Mouse (Mus musculus) stomach, embryonic 15.5 days (tissue): ENCODE results near the gene Gpsm2. TPM values are rescaled to one million over a fixed set of nuclear protein-coding genes. Genes with fewer than 3 reads are reported as not detected.

Experiments used
- ATAC-seq: fragments of 200-750 bp; cut with Nextera tagmentation; 2 replicates; pipeline ENCODE4 v1.8.0; 2017; ENCODE audit warnings: low read depth, moderate number of reproducible peaks, moderate TSS enrichment; ENCODE audit not compliant: insufficient read depth, low FRiP score
- H3K27ac ChIP-seq: fragments of 300-500 bp; sonication (generic); 2 replicates; pipeline ENCODE4 v1.5.1; 2015; ENCODE audit warnings: mild to moderate bottlenecking, inconsistent platforms
- H3K27me3 ChIP-seq: fragments of 300-500 bp; sonication (generic); replicated peaks from 2 replicates; pipeline ENCODE4 v1.6.1; 2015; ENCODE audit warnings: inconsistent platforms
- H3K36me3 ChIP-seq: fragments of 300-500 bp; sonication (generic); 2 replicates; pipeline ENCODE4 v1.6.1; 2015; ENCODE audit warnings: inconsistent platforms
- H3K4me1 ChIP-seq: fragments of 300-500 bp; sonication (generic); 2 replicates; pipeline ENCODE4 v1.6.1; 2015; ENCODE audit warnings: inconsistent platforms
- H3K4me2 ChIP-seq: fragments of 300-500 bp; sonication (generic); 2 replicates; pipeline ENCODE4 v1.6.1; 2015; ENCODE audit warnings: mild to moderate bottlenecking, inconsistent platforms
- H3K4me3 ChIP-seq: fragments of 300-500 bp; sonication (generic); replicated peaks from 2 replicates; pipeline ENCODE4 v1.5.1; 2015; ENCODE audit warnings: inconsistent platforms
- H3K9ac ChIP-seq: fragments of 300-500 bp; sonication (generic); 2 replicates; pipeline ENCODE4 v1.6.1; 2015; ENCODE audit warnings: inconsistent platforms
- H3K9me3 ChIP-seq: fragments of 300-500 bp; sonication (generic); 2 replicates; pipeline ENCODE4 v1.6.1; 2016; ENCODE audit warnings: inconsistent platforms
- WGBS: fragments of 180-500 bp; shearing (Covaris S2); methylation state at CpG from one replicate; pipeline ENCODE4 v1.1.7; 2015; 5-methylcytosine and 5-hydroxymethylcytosine counted together
- polyA plus RNA-seq: library from polyadenylated mRNA; unstranded; fragments of >200 nt; fragmentation: Nextera tagmentation; extraction: Ambion mirVana; gene quantifications from 2 replicates; pipeline ENCODE4 v1.2.1, GENCODE M21; 2015

Gpsm2 gene
- polyA plus RNA-seq, 1 experiment from 2014 or later: 46.2 TPM

- H3K36me3 ChIP-seq: no peaks in the 10 kb centered on the region
- no peak overlapping the region for H3K4me2 ChIP-seq
- no peak overlapping the region for H3K4me3 ChIP-seq
- WGBS: 74% methylated on average over 1 of the region's 1 CpGs
- 0 out of 2 replicates have a peak, but pooled peaks cover 9% of the 10 kb centered on the region for H3K4me1 ChIP-seq
- no peak overlapping the region for H3K9ac ChIP-seq
- H3K27me3 ChIP-seq: no peaks in the 10 kb centered on the region
- ATAC-seq: no peak
- H3K27ac ChIP-seq: no peak overlapping the region
- no peaks in the 10 kb centered on the region for H3K9me3 ChIP-seq
These were observed 34.0 kb upstream of the Gpsm2 start for GRCm38 (mm10) chr3:108756131-108756530.

- no peak overlapping the region for H3K4me3 ChIP-seq
- no peak overlapping the region for H3K27ac ChIP-seq
- 0 out of 2 replicates have a peak, but pooled peaks have one; percentile 16 for ATAC-seq
- H3K9ac ChIP-seq: no peak overlapping the region
- no peak overlapping the region for H3K4me2 ChIP-seq
- no peaks in the 10 kb centered on the region for H3K27me3 ChIP-seq
- WGBS: 72% methylated on average over 2 of the region's 2 CpGs
- no peaks in the 10 kb centered on the region for H3K36me3 ChIP-seq
- H3K9me3 ChIP-seq: no peaks in the 10 kb centered on the region
- H3K4me1 ChIP-seq: 0 out of 2 replicates have a peak, but pooled peaks cover 9% of the 10 kb centered on the region
These were observed 33.4 kb upstream of the Gpsm2 start for GRCm38 (mm10) chr3:108755542-108755941.

DNA sequence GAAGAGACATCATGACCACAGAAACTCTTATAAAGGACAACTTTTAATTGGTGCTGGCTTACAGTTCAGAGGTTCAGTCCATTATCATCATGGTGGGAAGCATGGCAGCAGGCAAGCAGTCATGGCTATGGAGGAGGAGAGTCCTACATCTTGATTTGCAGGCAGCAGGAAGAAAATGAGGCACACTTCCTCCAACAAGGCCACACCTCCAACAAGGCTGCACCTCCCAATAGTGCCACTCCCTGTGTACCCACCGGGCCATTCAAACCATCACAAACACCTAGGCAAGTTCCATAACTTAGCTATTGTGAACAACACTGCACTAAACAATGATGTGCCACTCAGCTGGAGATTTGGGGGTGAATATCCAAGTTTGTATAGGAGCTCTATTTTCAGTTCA, 32.4 kb upstream of the Gpsm2 start:
- WGBS: 77% methylated on average over 1 of the region's 1 CpGs
- 0 out of 2 replicates have a peak, but pooled peaks cover 3% of the 10 kb centered on the region for H3K4me1 ChIP-seq
- H3K27ac ChIP-seq: no peak overlapping the region
- no peaks in the 10 kb centered on the region for H3K9me3 ChIP-seq
- no peak for ATAC-seq
- H3K27me3 ChIP-seq: no peaks in the 10 kb centered on the region
- no peak overlapping the region for H3K4me2 ChIP-seq
- no peak overlapping the region for H3K4me3 ChIP-seq
- H3K9ac ChIP-seq: no peak overlapping the region
- no peaks in the 10 kb centered on the region for H3K36me3 ChIP-seq

DNA sequence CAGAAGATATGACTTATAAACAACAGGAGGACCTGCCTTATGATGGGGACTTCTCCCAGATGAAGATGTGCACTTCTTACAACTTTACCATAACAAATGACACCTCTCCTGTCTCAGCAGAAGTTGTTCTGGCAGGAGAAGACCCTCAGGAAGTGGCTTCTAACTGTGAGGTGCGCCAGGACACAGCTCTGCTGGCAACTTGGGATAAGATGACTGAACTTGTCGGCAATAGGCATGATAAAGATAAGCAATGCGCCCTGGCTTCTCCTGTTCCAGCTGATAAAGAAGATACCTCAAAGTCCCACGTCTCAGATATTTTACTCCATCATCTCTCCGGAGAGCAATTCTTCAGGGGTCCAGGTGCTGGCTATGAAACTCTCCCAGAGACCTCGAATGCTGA, 29.6 kb upstream of the Gpsm2 start:
- H3K4me3 ChIP-seq: no peak overlapping the region
- no peaks in the 10 kb centered on the region for H3K9me3 ChIP-seq
- no peaks in the 10 kb centered on the region for H3K4me1 ChIP-seq
- H3K4me2 ChIP-seq: no peak overlapping the region
- H3K36me3 ChIP-seq: no peaks in the 10 kb centered on the region
- no peak overlapping the region for H3K27ac ChIP-seq
- no peak overlapping the region for H3K9ac ChIP-seq
- 73% methylated on average over 6 of the region's 6 CpGs for WGBS
- no peaks in the 10 kb centered on the region for H3K27me3 ChIP-seq
- peak; percentile 60; the same call in 1 of the 2 replicates for ATAC-seq

GRCm38 (mm10) chr3:108751061-108751460, 29.0 kb upstream of the Gpsm2 start:
- H3K4me3 ChIP-seq: no peak overlapping the region
- 0 out of 2 replicates have a peak, but pooled peaks cover 2% of the 10 kb centered on the region for H3K4me1 ChIP-seq
- H3K27ac ChIP-seq: no peak overlapping the region
- 46% methylated on average over 6 of the region's 6 CpGs for WGBS
- ATAC-seq: peak; percentile 72; the same call in 1 of the 2 replicates
- no peak overlapping the region for H3K9ac ChIP-seq
- no peaks in the 10 kb centered on the region for H3K36me3 ChIP-seq
- H3K9me3 ChIP-seq: no peaks in the 10 kb centered on the region
- H3K27me3 ChIP-seq: no peaks in the 10 kb centered on the region
- no peak overlapping the region; the same call in 1 of the 2 replicates for H3K4me2 ChIP-seq

DNA sequence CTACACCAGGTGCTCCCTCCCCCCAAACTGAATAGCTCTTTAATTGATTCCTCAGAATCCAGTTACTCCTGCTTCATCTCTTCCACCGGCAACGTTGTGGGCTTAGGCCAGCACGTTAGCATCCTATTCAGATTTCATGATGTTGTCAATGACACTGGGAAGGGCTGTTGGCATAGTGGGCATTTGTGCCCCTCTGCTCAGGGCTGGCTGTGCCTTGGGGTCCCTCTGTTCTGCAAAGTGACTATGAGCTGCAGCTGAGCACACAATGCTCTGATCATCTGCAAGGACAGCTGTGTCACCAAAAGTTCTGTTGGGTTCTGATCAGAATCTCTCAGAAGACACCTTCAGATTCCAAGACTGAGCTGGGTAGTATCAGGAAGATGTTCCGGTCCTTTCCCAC, 22.0 kb upstream of the Gpsm2 start:
- 86% methylated on average over 4 of the region's 4 CpGs for WGBS

DNA sequence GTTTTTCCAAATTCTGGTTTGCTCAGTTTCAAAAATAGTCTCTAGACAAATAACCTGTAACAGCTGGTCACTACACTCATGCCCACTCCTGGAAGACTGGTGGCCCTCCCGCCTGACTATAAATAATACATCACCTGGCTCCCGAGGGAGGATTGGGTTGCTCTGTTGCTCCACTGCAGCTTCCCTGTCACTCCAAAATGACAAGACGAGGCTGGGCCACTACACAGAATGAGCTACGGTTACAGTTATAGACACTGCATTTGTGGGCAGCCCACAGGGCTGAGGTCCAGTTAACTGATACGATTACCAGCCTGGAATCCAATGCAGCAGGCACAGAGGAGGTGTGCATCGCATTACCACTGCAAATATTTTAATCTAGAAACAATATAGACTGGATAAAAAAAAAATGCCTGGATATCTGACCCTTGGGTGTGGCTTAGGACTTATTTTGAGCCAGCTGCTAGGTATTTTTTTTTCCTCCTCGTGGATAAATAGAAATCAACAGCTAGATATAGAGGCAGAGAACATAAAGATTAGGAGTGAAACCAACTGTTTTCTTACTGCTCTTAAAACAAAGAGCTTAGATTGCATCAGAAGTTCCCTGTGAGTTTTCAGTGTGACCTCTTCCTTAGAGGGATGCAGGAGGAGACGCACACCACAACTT, 17.1 kb upstream of the Gpsm2 start, which contains the start of gene Aknad1:
TSS of gene Aknad1 (plus strand) at position 614 of the 664 bp plus-strand sequence.
- 60% methylated on average over 8 of the region's 8 CpGs for WGBS
- Histone ChIP-seq H3K9me3 (no peaks in the 10 kb centered on the region), H3K36me3 (no peaks in the 10 kb centered on the region), H3K27me3 (no peaks in the 10 kb centered on the region), H3K9ac (no peak within 1 kb of the TSS), H3K4me1 (no peaks in the 10 kb centered on the region), H3K4me3 (no peak within 1 kb of the TSS), H3K4me2 (no peak within 1 kb of the TSS), H3K27ac (no peak within 1 kb of the TSS)
- ATAC-seq: no peak

More for the DNA sequence above, 22.0 kb upstream of the Gpsm2 start:
- Histone ChIP-seq H3K4me2 (no peak overlapping the region), H3K9me3 (no peaks in the 10 kb centered on the region), H3K27me3 (no peaks in the 10 kb centered on the region), H3K9ac (no peak overlapping the region), H3K27ac (no peak overlapping the region), H3K4me1 (0 out of 2 replicates have a peak, but pooled peaks cover 9% of the 10 kb centered on the region), H3K4me3 (no peak overlapping the region), H3K36me3 (no peaks in the 10 kb centered on the region)
- no peak for ATAC-seq

DNA sequence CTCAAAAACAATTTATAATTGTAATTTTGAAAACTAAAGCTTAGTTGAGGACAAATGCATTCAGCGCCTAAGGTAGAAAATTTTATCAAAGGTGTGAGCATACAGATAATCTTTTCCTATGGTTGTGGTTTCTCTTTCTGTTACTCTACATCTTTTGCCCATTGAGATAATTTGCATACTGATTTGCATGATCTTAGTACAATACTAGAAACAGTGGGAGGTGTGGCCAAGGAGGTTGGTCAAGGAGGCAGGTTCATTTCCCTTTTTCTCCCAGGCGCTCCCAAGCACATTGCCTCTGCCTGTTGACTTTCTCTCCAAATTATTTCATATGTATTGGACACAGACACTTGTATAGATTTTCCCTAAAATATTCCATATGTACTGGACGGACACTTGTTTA, 15.7 kb upstream of the Gpsm2 start:
- Histone ChIP-seq H3K9me3 (no peaks in the 10 kb centered on the region), H3K4me1 (no peaks in the 10 kb centered on the region), H3K27ac (no peak overlapping the region), H3K4me2 (no peak overlapping the region), H3K27me3 (no peaks in the 10 kb centered on the region), H3K4me3 (no peak overlapping the region), H3K9ac (no peak overlapping the region), H3K36me3 (no peaks in the 10 kb centered on the region)
- WGBS: 83% methylated on average over 3 of the region's 3 CpGs
- ATAC-seq: no peak

- no peak overlapping the region for H3K4me3 ChIP-seq
- H3K9me3 ChIP-seq: no peaks in the 10 kb centered on the region
- H3K27me3 ChIP-seq: no peaks in the 10 kb centered on the region
- no peak overlapping the region for H3K27ac ChIP-seq
- no peaks in the 10 kb centered on the region for H3K36me3 ChIP-seq
- H3K4me2 ChIP-seq: 0 out of 2 replicates have a peak overlapping the region, but pooled peaks have one; percentile 11
- no peak overlapping the region for H3K9ac ChIP-seq
- 27% methylated on average over 12 of the region's 12 CpGs for WGBS
- ATAC-seq: peak; percentile 63; the same call in 1 of the 2 replicates
- no peaks in the 10 kb centered on the region for H3K4me1 ChIP-seq
These were observed 8.2 kb upstream of the Gpsm2 start for GRCm38 (mm10) chr3:108730316-108730715.

GRCm38 (mm10) chr3:108727776-108728175, 5.7 kb upstream of the Gpsm2 start:
- Histone ChIP-seq H3K4me2 (no peak overlapping the region), H3K4me3 (no peak overlapping the region), H3K4me1 (no peaks in the 10 kb centered on the region), H3K27ac (no peak overlapping the region), H3K9ac (no peak overlapping the region), H3K9me3 (no peaks in the 10 kb centered on the region), H3K27me3 (no peaks in the 10 kb centered on the region), H3K36me3 (no peaks in the 10 kb centered on the region)
- WGBS: 79% methylated on average over 3 of the region's 3 CpGs
- ATAC-seq: no peak

DNA sequence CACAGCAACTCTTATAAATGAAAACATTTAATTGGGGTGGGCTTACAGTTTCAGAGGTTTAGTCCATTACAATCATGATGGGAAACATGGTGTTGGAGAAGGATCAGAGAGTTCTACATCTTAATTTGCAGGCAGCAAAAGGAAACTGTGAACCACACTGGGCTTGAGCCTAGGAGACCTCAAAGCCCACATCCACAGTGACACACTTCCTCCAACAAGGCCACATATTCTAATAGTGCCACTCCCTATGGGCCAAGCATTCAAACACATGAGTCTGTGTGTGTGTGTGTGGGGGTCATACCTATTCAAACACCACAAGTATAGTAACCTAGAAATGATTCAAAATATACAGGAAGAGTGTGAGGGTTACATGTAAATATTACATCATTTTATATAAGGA, 5.2 kb upstream of the Gpsm2 start:
- no peak overlapping the region for H3K27ac ChIP-seq
- no peak overlapping the region for H3K9ac ChIP-seq
- no peak overlapping the region for H3K4me2 ChIP-seq
- no peak overlapping the region for H3K4me3 ChIP-seq
- no peaks in the 10 kb centered on the region for H3K27me3 ChIP-seq
- ATAC-seq: no peak
- no peaks in the 10 kb centered on the region for H3K36me3 ChIP-seq
- H3K9me3 ChIP-seq: no peaks in the 10 kb centered on the region
- H3K4me1 ChIP-seq: no peaks in the 10 kb centered on the region

- Histone ChIP-seq H3K27ac (no peak overlapping the region), H3K9ac (no peak overlapping the region), H3K4me1 (no peaks in the 10 kb centered on the region), H3K4me2 (no peak overlapping the region), H3K9me3 (no peaks in the 10 kb centered on the region), H3K36me3 (no peaks in the 10 kb centered on the region), H3K4me3 (no peak overlapping the region), H3K27me3 (no peaks in the 10 kb centered on the region)
- 83% methylated on average over 7 of the region's 7 CpGs for WGBS
- no peak for ATAC-seq
These were observed 4.3 kb upstream of the Gpsm2 start for GRCm38 (mm10) chr3:108726413-108726812.
